Mouse (Mus musculus): ENCODE measurements around the gene Ube2e2. TPM values are rescaled to one million over a fixed set of nuclear protein-coding genes. Genes with fewer than 3 reads are reported as not detected.
"Not testable (repeated sequence)": the region's sequence is repeated elsewhere in the genome, so short reads cannot be mapped to it uniquely, and the experiment has no call there.

The Ube2e2 gene
- polyA plus RNA-seq, 1 experiment: 29.2 TPM

GRCm38 (mm10) chr14:18754001-18754400 is 140.1 kb downstream of the Ube2e2 start:
- H3K27me3 ChIP-seq (ENCODE audit: control insufficient read depth, insufficient read depth, low read length): no peaks in the 10 kb centered on the region
- H3K4me1 ChIP-seq (ENCODE audit: control insufficient read depth, insufficient read depth, low read length): no peaks in the 10 kb centered on the region
- no peaks in the 10 kb centered on the region for H3K36me3 ChIP-seq (ENCODE audit: control insufficient read depth, insufficient read depth, low read length)
- TF ChIP-seq POLR2A (IDR thresholded peaks at IDR 0.05; ENCODE audit: control insufficient read depth, low read depth, low read length) (no peak), CTCF (IDR thresholded peaks at IDR 0.05; ENCODE audit: control insufficient read depth, insufficient read depth, insufficient replicate concordance, low read depth, low read length) (no peak)
- H3K27ac ChIP-seq (ENCODE audit: control insufficient read depth, insufficient read depth, low read depth, low read length): no peak overlapping the region
- H3K4me3 ChIP-seq (ENCODE audit: control insufficient read depth, low read depth, low read length): no peak overlapping the region

GRCm38 (mm10) chr14:18731154-18731553 is 162.9 kb downstream of the Ube2e2 start:
- Histone ChIP-seq H3K4me3 (ENCODE audit: control insufficient read depth, low read depth, low read length) (no peak overlapping the region), H3K27me3 (ENCODE audit: control insufficient read depth, insufficient read depth, low read length) (no peaks in the 10 kb centered on the region), H3K27ac (ENCODE audit: control insufficient read depth, insufficient read depth, low read depth, low read length) (no peak overlapping the region), H3K4me1 (ENCODE audit: control insufficient read depth, insufficient read depth, low read length) (no peaks in the 10 kb centered on the region), H3K36me3 (ENCODE audit: control insufficient read depth, insufficient read depth, low read length) (no peaks in the 10 kb centered on the region)
- TF ChIP-seq CTCF (IDR thresholded peaks at IDR 0.05; ENCODE audit: control insufficient read depth, insufficient read depth, insufficient replicate concordance, low read depth, low read length): no peak
- TF ChIP-seq POLR2A (IDR thresholded peaks at IDR 0.05; ENCODE audit: control insufficient read depth, low read depth, low read length): no peak

- no peaks in the 10 kb centered on the region for H3K36me3 ChIP-seq (ENCODE audit: control insufficient read depth, insufficient read depth, low read length)
- H3K4me3 ChIP-seq (ENCODE audit: control insufficient read depth, low read depth, low read length): no peak overlapping the region
- no peaks in the 10 kb centered on the region for H3K4me1 ChIP-seq (ENCODE audit: control insufficient read depth, insufficient read depth, low read length)
- TF ChIP-seq CTCF (IDR thresholded peaks at IDR 0.05; ENCODE audit: control insufficient read depth, insufficient read depth, insufficient replicate concordance, low read depth, low read length) (no peak), POLR2A (IDR thresholded peaks at IDR 0.05; ENCODE audit: control insufficient read depth, low read depth, low read length) (no peak)
- H3K27me3 ChIP-seq (ENCODE audit: control insufficient read depth, insufficient read depth, low read length): no peaks in the 10 kb centered on the region
- no peak overlapping the region for H3K27ac ChIP-seq (ENCODE audit: control insufficient read depth, insufficient read depth, low read depth, low read length)
Observed at GRCm38 (mm10) chr14:18720601-18721591, 173.2 kb downstream of the Ube2e2 start.

- Histone ChIP-seq H3K27me3 (ENCODE audit: control insufficient read depth, insufficient read depth, low read length) (no peaks in the 10 kb centered on the region), H3K27ac (ENCODE audit: control insufficient read depth, insufficient read depth, low read depth, low read length) (no peak overlapping the region)
- TF ChIP-seq POLR2A (IDR thresholded peaks at IDR 0.05; ENCODE audit: control insufficient read depth, low read depth, low read length): no peak
Observed at GRCm38 (mm10) chr14:18716970-18717369, 177.1 kb downstream of the Ube2e2 start.

GRCm38 (mm10) chr14:18715529-18715928 is 178.5 kb downstream of the Ube2e2 start:
- TF ChIP-seq POLR2A (IDR thresholded peaks at IDR 0.05; ENCODE audit: control insufficient read depth, low read depth, low read length) (no peak), CTCF (IDR thresholded peaks at IDR 0.05; ENCODE audit: control insufficient read depth, insufficient read depth, insufficient replicate concordance, low read depth, low read length) (no peak)
- H3K27me3 ChIP-seq (ENCODE audit: control insufficient read depth, insufficient read depth, low read length): no peaks in the 10 kb centered on the region
- H3K4me1 ChIP-seq (ENCODE audit: control insufficient read depth, insufficient read depth, low read length): no peaks in the 10 kb centered on the region
- H3K36me3 ChIP-seq (ENCODE audit: control insufficient read depth, insufficient read depth, low read length): no peaks in the 10 kb centered on the region
- no peak overlapping the region for H3K27ac ChIP-seq (ENCODE audit: control insufficient read depth, insufficient read depth, low read depth, low read length)
- no peak overlapping the region for H3K4me3 ChIP-seq (ENCODE audit: control insufficient read depth, low read depth, low read length)

More at GRCm38 (mm10) chr14:18716970-18717369, 177.1 kb downstream of the Ube2e2 start:
- H3K36me3 ChIP-seq (ENCODE audit: control insufficient read depth, insufficient read depth, low read length): no peaks in the 10 kb centered on the region
- no peak overlapping the region for H3K4me3 ChIP-seq (ENCODE audit: control insufficient read depth, low read depth, low read length)
- no peaks in the 10 kb centered on the region for H3K4me1 ChIP-seq (ENCODE audit: control insufficient read depth, insufficient read depth, low read length)

GRCm38 (mm10) chr14:18697662-18698225 is 196.3 kb downstream of the Ube2e2 start:
- H3K4me1 ChIP-seq (ENCODE audit: control insufficient read depth, insufficient read depth, low read length): no peaks in the 10 kb centered on the region
- no peaks in the 10 kb centered on the region for H3K36me3 ChIP-seq (ENCODE audit: control insufficient read depth, insufficient read depth, low read length)
- H3K4me3 ChIP-seq (ENCODE audit: control insufficient read depth, low read depth, low read length): no peak overlapping the region
- TF ChIP-seq CTCF (IDR thresholded peaks at IDR 0.05; ENCODE audit: control insufficient read depth, insufficient read depth, insufficient replicate concordance, low read depth, low read length) (no peak), POLR2A (IDR thresholded peaks at IDR 0.05; ENCODE audit: control insufficient read depth, low read depth, low read length) (no peak)
- no peak overlapping the region for H3K27ac ChIP-seq (ENCODE audit: control insufficient read depth, insufficient read depth, low read depth, low read length)
- no peaks in the 10 kb centered on the region for H3K27me3 ChIP-seq (ENCODE audit: control insufficient read depth, insufficient read depth, low read length)

- H3K27me3 ChIP-seq (ENCODE audit: control insufficient read depth, insufficient read depth, low read length); H3K4me3 ChIP-seq (ENCODE audit: control insufficient read depth, low read depth, low read length); H3K36me3 ChIP-seq (ENCODE audit: control insufficient read depth, insufficient read depth, low read length); H3K4me1 ChIP-seq (ENCODE audit: control insufficient read depth, insufficient read depth, low read length); H3K27ac ChIP-seq (ENCODE audit: control insufficient read depth, insufficient read depth, low read depth, low read length): not testable (repeated sequence)
Observed at GRCm38 (mm10) chr14:18696418-18696817, 197.6 kb downstream of the Ube2e2 start.

Measured in testis, adult 2 months (tissue).